Mouse (Mus musculus) embryonic facial prominence, embryonic 15.5 days (tissue): ENCODE data around the gene Gm2a. TPM values are rescaled to one million over a fixed set of nuclear protein-coding genes. Genes with fewer than 3 reads are reported as not detected.
A peak's percentile ranks its signal among the peaks of the same experiment; 100 is the strongest.

Source experiments
- ATAC-seq: fragments of 200-750 bp; cut with Nextera tagmentation; 2 replicates; pipeline ENCODE4 v1.8.0; 2017; ENCODE audit warnings: low read depth, moderate TSS enrichment; ENCODE audit not compliant: insufficient number of reproducible peaks, low FRiP score, low TSS enrichment
- H3K27ac ChIP-seq: fragments of 300-500 bp; sonication (generic); replicated peaks from 2 replicates; pipeline ENCODE4 v1.5.1; 2015; ENCODE audit warnings: mild to moderate bottlenecking, inconsistent platforms
- H3K27me3 ChIP-seq: fragments of 300-500 bp; sonication (generic); 2 replicates; pipeline ENCODE4 v1.6.1; 2015; ENCODE audit warnings: inconsistent platforms
- H3K36me3 ChIP-seq: fragments of 300-500 bp; sonication (generic); 2 replicates; pipeline ENCODE4 v1.6.1; 2015; ENCODE audit warnings: mild to moderate bottlenecking, inconsistent platforms
- H3K4me1 ChIP-seq: fragments of 300-500 bp; sonication (generic); 2 replicates; pipeline ENCODE4 v1.6.1; 2015; ENCODE audit warnings: inconsistent platforms
- H3K4me2 ChIP-seq: fragments of 300-500 bp; sonication (generic); replicated peaks from 2 replicates; pipeline ENCODE4 v1.6.1; 2015; ENCODE audit warnings: mild to moderate bottlenecking, inconsistent platforms
- H3K4me3 ChIP-seq: fragments of 300-500 bp; sonication (generic); replicated peaks from 2 replicates; pipeline ENCODE4 v1.5.1; 2015; ENCODE audit warnings: mild to moderate bottlenecking, inconsistent platforms
- H3K9ac ChIP-seq: fragments of 300-500 bp; sonication (generic); 2 replicates; pipeline ENCODE4 v1.6.1; 2015; ENCODE audit warnings: inconsistent platforms
- H3K9me3 ChIP-seq: fragments of 300-500 bp; sonication (generic); replicated peaks from 2 replicates; pipeline ENCODE4 v1.6.1; 2016; ENCODE audit warnings: inconsistent platforms
- WGBS: fragments of 180-500 bp; shearing (Covaris S2); methylation state at CpG from one replicate; pipeline ENCODE4 v1.1.7; 2015; 5-methylcytosine and 5-hydroxymethylcytosine counted together
- polyA plus RNA-seq: library from polyadenylated mRNA; unstranded; fragments of >200 nt; fragmentation: Nextera tagmentation; extraction: Ambion mirVana; gene quantifications from 2 replicates; pipeline ENCODE4 v1.2.1, GENCODE M21; 2015

The Gm2a gene
- polyA plus RNA-seq: 29.2 and 31.8 TPM in 2 replicates

- Histone ChIP-seq H3K27ac (peak within 1 kb of the TSS; percentile 84), H3K36me3 (no peaks in the 10 kb centered on the region), H3K9ac (peak within 1 kb of the TSS; percentile 39), H3K4me3 (peak within 1 kb of the TSS; percentile 66), H3K9me3 (no peaks in the 10 kb centered on the region), H3K27me3 (no peaks in the 10 kb centered on the region), H3K4me2 (peak within 1 kb of the TSS; percentile 79), H3K4me1 (peaks cover 14% of the 10 kb centered on the region)
- WGBS: 3% methylated on average over 45 of the region's 45 CpGs
- ATAC-seq: peak; percentile 96
Observed at GRCm38 (mm10) chr11:55097463-55098188, at the start of gene Gm2a. Gm2a (plus strand) TSS chr11:55098115.

- ATAC-seq: no peak
- Histone ChIP-seq H3K4me2 (no peak overlapping the region), H3K27ac (no peak overlapping the region), H3K36me3 (no peaks in the 10 kb centered on the region), H3K4me1 (no peaks in the 10 kb centered on the region), H3K4me3 (no peak overlapping the region), H3K27me3 (no peaks in the 10 kb centered on the region), H3K9ac (no peak overlapping the region), H3K9me3 (no peaks in the 10 kb centered on the region)
- 64% methylated on average over 7 of the region's 7 CpGs for WGBS
Observed at GRCm38 (mm10) chr11:55050837-55051510, 46.9 kb upstream of the Gm2a start.

- 77% methylated on average over 3 of the region's 3 CpGs for WGBS
- H3K36me3 ChIP-seq: no peaks in the 10 kb centered on the region
- H3K9me3 ChIP-seq: 0 out of 2 replicates have a peak, but pooled peaks cover 3% of the 10 kb centered on the region
- H3K27ac ChIP-seq: no peak overlapping the region
- no peaks in the 10 kb centered on the region for H3K27me3 ChIP-seq
- no peak overlapping the region for H3K4me3 ChIP-seq
- H3K4me2 ChIP-seq: no peak overlapping the region
- no peak overlapping the region for H3K9ac ChIP-seq
- no peaks in the 10 kb centered on the region for H3K4me1 ChIP-seq
- ATAC-seq: no peak
Observed at GRCm38 (mm10) chr11:55057511-55057910, 40.4 kb upstream of the Gm2a start.

GRCm38 (mm10) chr11:55060802-55061201, 37.1 kb upstream of the Gm2a start:
- 0 out of 2 replicates have a peak, but pooled peaks cover 3% of the 10 kb centered on the region for H3K9me3 ChIP-seq
- 85% methylated on average over 5 of the region's 5 CpGs for WGBS
- ATAC-seq: no peak

GRCm38 (mm10) chr11:55062856-55063255, 35.1 kb upstream of the Gm2a start:
- no peaks in the 10 kb centered on the region for H3K36me3 ChIP-seq
- ATAC-seq: no peak
- H3K27ac ChIP-seq: no peak overlapping the region
- H3K9ac ChIP-seq: no peak overlapping the region
- H3K4me3 ChIP-seq: no peak overlapping the region
- WGBS: 32% methylated on average over 5 of the region's 5 CpGs
- H3K27me3 ChIP-seq: no peaks in the 10 kb centered on the region
- no peak overlapping the region for H3K4me2 ChIP-seq
- H3K4me1 ChIP-seq: no peaks in the 10 kb centered on the region
- no peaks in the 10 kb centered on the region for H3K9me3 ChIP-seq

More at GRCm38 (mm10) chr11:55060802-55061201, 37.1 kb upstream of the Gm2a start:
- Histone ChIP-seq H3K4me1 (no peaks in the 10 kb centered on the region), H3K9ac (no peak overlapping the region), H3K27me3 (no peaks in the 10 kb centered on the region), H3K4me2 (no peak overlapping the region), H3K36me3 (no peaks in the 10 kb centered on the region), H3K4me3 (no peak overlapping the region), H3K27ac (no peak overlapping the region)

GRCm38 (mm10) chr11:55066921-55067320, 31.0 kb upstream of the Gm2a start:
- H3K27me3 ChIP-seq: no peaks in the 10 kb centered on the region
- WGBS: 60% methylated on average over 4 of the region's 4 CpGs
- H3K27ac ChIP-seq: no peak overlapping the region

GRCm38 (mm10) chr11:55069023-55069422, 28.9 kb upstream of the Gm2a start:
- H3K27ac ChIP-seq: no peak overlapping the region
- WGBS: 53% methylated on average over 2 of the region's 2 CpGs
- no peak overlapping the region for H3K4me3 ChIP-seq
- no peak overlapping the region for H3K9ac ChIP-seq
- no peaks in the 10 kb centered on the region for H3K36me3 ChIP-seq
- H3K4me2 ChIP-seq: no peak overlapping the region
- no peak for ATAC-seq
- no peaks in the 10 kb centered on the region for H3K9me3 ChIP-seq
- H3K4me1 ChIP-seq: 0 out of 2 replicates have a peak, but pooled peaks cover 3% of the 10 kb centered on the region
- H3K27me3 ChIP-seq: no peaks in the 10 kb centered on the region

More at GRCm38 (mm10) chr11:55066921-55067320, 31.0 kb upstream of the Gm2a start:
- Histone ChIP-seq H3K9ac (no peak overlapping the region), H3K4me1 (no peaks in the 10 kb centered on the region), H3K4me3 (no peak overlapping the region), H3K9me3 (no peaks in the 10 kb centered on the region), H3K4me2 (no peak overlapping the region), H3K36me3 (no peaks in the 10 kb centered on the region)
- ATAC-seq: no peak

GRCm38 (mm10) chr11:55071344-55071743, 26.6 kb upstream of the Gm2a start:
- H3K27me3 ChIP-seq: no peaks in the 10 kb centered on the region
- H3K4me3 ChIP-seq: no peak overlapping the region
- H3K9ac ChIP-seq: no peak overlapping the region
- H3K4me2 ChIP-seq: no peak overlapping the region
- no peak for ATAC-seq
- H3K4me1 ChIP-seq: 0 out of 2 replicates have a peak, but pooled peaks cover 3% of the 10 kb centered on the region
- H3K36me3 ChIP-seq: no peaks in the 10 kb centered on the region
- no peak overlapping the region for H3K27ac ChIP-seq
- WGBS: 83% methylated on average over 5 of the region's 5 CpGs
- H3K9me3 ChIP-seq: no peaks in the 10 kb centered on the region

- Histone ChIP-seq H3K4me3 (no peak overlapping the region), H3K27me3 (no peaks in the 10 kb centered on the region; the same call in 1 of the 2 replicates), H3K27ac (no peak overlapping the region), H3K36me3 (no peaks in the 10 kb centered on the region), H3K4me2 (no peak overlapping the region), H3K9ac (no peak overlapping the region), H3K9me3 (no peaks in the 10 kb centered on the region), H3K4me1 (peaks cover 8% of the 10 kb centered on the region; the same call in 1 of the 2 replicates)
- ATAC-seq: no peak
- WGBS: 75% methylated on average over 8 of the region's 8 CpGs
Observed at GRCm38 (mm10) chr11:55072467-55072866, 25.4 kb upstream of the Gm2a start.

GRCm38 (mm10) chr11:55073191-55073590, 24.7 kb upstream of the Gm2a start:
- H3K27me3 ChIP-seq: no peaks in the 10 kb centered on the region; the same call in 1 of the 2 replicates
- no peak overlapping the region for H3K4me3 ChIP-seq
- H3K36me3 ChIP-seq: no peaks in the 10 kb centered on the region
- H3K4me1 ChIP-seq: peaks cover 15% of the 10 kb centered on the region; the same call in 1 of the 2 replicates
- H3K27ac ChIP-seq: no peak overlapping the region
- H3K9me3 ChIP-seq: no peaks in the 10 kb centered on the region
- H3K4me2 ChIP-seq: no peak overlapping the region
- WGBS: 62% methylated on average over 10 of the region's 10 CpGs
- no peak overlapping the region for H3K9ac ChIP-seq
- ATAC-seq: no peak

- Histone ChIP-seq H3K4me3 (no peak overlapping the region), H3K27me3 (no peaks in the 10 kb centered on the region; the same call in 1 of the 2 replicates), H3K4me1 (peaks cover 16% of the 10 kb centered on the region; the same call in 1 of the 2 replicates), H3K4me2 (no peak overlapping the region), H3K27ac (no peak overlapping the region), H3K9me3 (no peaks in the 10 kb centered on the region), H3K9ac (no peak overlapping the region), H3K36me3 (no peaks in the 10 kb centered on the region)
- 40% methylated on average over 2 of the region's 2 CpGs for WGBS
- no peak for ATAC-seq
Observed at GRCm38 (mm10) chr11:55075602-55076001, 22.3 kb upstream of the Gm2a start.
